Mouse (Mus musculus) layer of hippocampus, postnatal 10 days (tissue): ENCODE data around the gene Plxna3. TPM values are rescaled to one million over a fixed set of nuclear protein-coding genes. Genes with fewer than 3 reads are reported as not detected.
"Not testable (repeated sequence)": the region's sequence is repeated elsewhere in the genome, so short reads cannot be mapped to it uniquely, and the experiment has no call there.

Source experiments
- DNase-seq, 2 experiments: peaks; one replicate each; pipeline ENCODE4 v3.0.0; 2021; ENCODE audit warnings: low spot score in 2 of 2
- long read RNA-seq: library from polyadenylated mRNA; stranded (forward); transcript quantifications from one replicate; pipeline ENCODE4 v2.0.0, GENCODE M21; 2023
- total RNA-seq, 2 experiments: library from RNA; stranded (reverse); gene quantifications; 2 replicates each; pipeline ENCODE4 v1.2.3; 2021

The Plxna3 gene
- total RNA-seq = 10 to 100 TPM; 79.2 to 80.1 TPM
- long read RNA-seq, partial matches to known transcripts = 7 of 17 reads
- long read RNA-seq, other reads (novel, unspliced or antisense) = 9 of 17 reads

GRCm38 (mm10) chrX:74328725-74329161 lies at the start of gene Plxna3:
Gene Plxna3, plus strand, starts transcription at chrX:74329066.
- DNase-seq = peak; percentile 62 to 77

DNA sequence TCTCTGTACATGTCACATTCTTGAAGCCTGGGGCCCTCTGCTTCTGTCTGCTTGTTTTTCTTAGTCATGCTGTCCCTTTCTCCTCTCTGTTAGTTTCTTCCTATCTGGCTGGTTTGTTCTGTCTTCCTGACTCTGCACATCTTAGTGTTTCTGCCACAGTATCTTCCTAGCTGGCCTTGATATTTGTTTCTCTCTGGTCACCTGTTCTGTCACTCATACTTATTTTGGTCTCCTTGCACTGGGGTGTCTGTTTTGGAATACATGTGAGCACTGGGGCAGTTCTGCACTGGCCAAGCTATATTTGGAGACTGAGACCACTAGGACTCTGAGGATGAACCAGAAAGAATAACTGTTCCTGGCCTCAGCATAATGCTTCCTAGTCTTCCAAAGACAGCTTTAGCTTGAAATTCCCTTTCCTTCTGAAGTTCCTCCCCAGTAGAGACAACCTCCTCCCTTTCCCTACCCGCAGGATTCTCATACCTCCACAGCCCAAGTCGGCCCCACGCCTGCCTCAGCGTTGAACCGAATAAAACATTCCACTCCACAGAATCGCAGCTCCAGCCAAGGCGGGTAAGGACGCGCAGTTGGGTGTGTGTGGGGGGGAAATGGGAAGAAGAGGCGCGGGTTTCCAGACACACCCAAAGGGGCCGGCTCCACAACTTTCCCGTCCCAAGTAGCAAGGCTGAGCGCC lies 47.7 kb upstream of the Plxna3 start:
- DNase-seq = no peak

GRCm38 (mm10) chrX:74281732-74282394 lies 47.0 kb upstream of the Plxna3 start, which contains the start of the genes Taz and Dnase1l1:
Gene Taz, plus strand, starts transcription at chrX:74281912.
Gene Dnase1l1, minus strand, starts transcription at chrX:74282337.
- peak; percentile 14 to 34 for DNase-seq

- peak; percentile 78 to 85 for DNase-seq
These were observed 46.3 kb upstream of the Plxna3 start for GRCm38 (mm10) chrX:74282395-74283091.

DNA sequence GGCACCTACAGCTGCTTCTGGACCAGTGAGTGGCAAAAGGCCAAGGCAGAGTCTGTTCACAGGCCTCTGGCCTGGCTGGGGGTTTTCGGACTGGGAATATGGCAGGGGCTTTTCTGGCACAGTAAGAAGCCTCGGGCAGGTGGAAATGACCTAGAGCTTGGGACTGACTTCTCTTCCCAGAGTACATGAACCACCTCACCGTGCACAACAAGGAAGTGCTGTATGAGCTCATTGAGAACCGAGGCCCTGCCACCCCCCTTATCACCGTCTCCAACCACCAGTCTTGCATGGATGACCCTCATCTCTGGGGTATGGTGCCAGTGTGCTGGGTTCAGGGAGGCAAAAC lies 45.8 kb upstream of the Plxna3 start:
- DNase-seq = no peak

GRCm38 (mm10) chrX:74293431-74293830 lies 35.4 kb upstream of the Plxna3 start:
- DNase-seq = no peak

- DNase-seq = peak; percentile 92 to 93
These were observed 32.1 kb upstream of the Plxna3 start, which contains the start of gene Atp6ap1 for GRCm38 (mm10) chrX:74296538-74297448. Gene Atp6ap1, plus strand, starts transcription at chrX:74297097.

GRCm38 (mm10) chrX:74298348-74298747 lies 30.5 kb upstream of the Plxna3 start:
- no peak for DNase-seq

GRCm38 (mm10) chrX:74299721-74300120 lies 29.1 kb upstream of the Plxna3 start:
- no peak for DNase-seq

- DNase-seq = peak; percentile 72 to 79
These were observed 23.8 kb upstream of the Plxna3 start, which contains the start of gene Gdi1 for GRCm38 (mm10) chrX:74304867-74305700. Gene Gdi1, plus strand, starts transcription at chrX:74304998.

GRCm38 (mm10) chrX:74312540-74313464 lies 16.1 kb upstream of the Plxna3 start, which contains the start of gene Fam50a:
Gene Fam50a, plus strand, starts transcription at chrX:74313033.
- peak; percentile 79 to 83 for DNase-seq

DNA sequence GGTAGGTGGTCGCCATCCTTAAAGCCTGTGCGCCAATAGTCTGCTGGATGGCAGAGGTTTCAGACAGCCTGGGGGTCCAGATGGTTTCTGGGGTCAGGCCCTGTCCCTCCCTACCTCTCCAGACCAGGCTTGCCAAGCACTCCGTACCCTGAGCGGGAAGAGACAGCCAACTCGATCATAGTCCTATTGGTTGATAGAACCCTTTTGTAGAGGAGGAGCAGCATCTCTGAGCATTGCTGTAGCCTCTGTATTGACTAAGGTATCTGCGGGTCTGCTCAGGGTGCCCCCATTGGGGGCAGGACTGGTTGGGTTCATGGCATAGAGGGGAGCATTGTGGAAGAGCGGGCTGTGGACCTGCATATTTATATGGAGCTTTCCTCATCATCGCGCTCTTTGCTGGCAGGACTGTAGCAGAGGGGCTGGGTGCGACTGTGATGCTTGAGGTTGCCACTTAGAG lies 377 bp downstream of the Plxna3 start:
- no peak for DNase-seq

DNA sequence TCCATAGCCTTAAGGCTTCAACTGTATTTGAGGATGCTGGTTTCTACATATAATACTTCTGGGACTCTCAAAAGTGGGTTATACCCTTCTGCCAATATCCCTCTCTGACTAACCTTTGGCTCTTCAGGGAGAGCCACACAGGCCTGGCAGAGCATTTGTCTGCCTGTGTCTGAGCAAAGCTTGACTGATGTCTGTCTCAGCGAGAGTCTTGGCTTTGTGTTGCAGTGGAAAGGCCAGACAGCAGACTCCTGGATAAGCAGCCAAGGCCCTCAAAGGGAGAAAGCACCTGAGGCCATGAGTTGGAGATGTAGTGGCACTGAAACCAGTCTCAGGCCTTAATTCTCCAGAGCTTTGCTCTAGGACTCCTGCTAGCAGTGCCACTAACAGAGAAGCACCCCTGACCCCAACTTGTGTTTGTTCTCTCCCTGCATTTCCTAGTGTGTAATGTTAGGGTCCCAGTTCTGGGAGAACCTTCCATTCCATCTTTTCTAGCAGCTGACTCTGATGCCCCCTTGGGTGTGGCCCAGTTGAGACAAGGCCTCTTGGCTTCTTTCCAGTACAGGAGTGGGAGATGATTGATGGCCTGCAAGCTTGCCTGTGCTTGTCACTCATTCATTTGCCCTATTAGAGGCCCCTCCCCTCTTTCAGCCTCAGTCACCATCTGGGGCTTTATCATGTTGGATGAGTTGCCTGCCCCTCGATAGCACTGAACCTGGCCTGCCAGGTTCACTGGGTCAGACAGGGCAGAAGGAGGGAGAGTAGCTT lies 1.5 kb downstream of the Plxna3 start:
- DNase-seq = no peak

- no peak for DNase-seq
These were observed 24.0 kb downstream of the Plxna3 start for GRCm38 (mm10) chrX:74352645-74353466.

- DNase-seq = peak; percentile 72 to 82
These were observed 24.6 kb downstream of the Plxna3 start, which contains the start of gene Lage3 for GRCm38 (mm10) chrX:74353467-74353770. Gene Lage3, minus strand, starts transcription at chrX:74353618.

- DNase-seq = not testable (repeated sequence)
These were observed 28.2 kb downstream of the Plxna3 start for GRCm38 (mm10) chrX:74357069-74357468.

GRCm38 (mm10) chrX:74359171-74359570 lies 30.3 kb downstream of the Plxna3 start:
- DNase-seq = no peak
